Mouse (Mus musculus): ENCODE results near the gene Ccdc9b. TPM values are rescaled to one million over a fixed set of nuclear protein-coding genes. Genes with fewer than 3 reads are reported as not detected.

Gene Ccdc9b
- polyA plus RNA-seq, 1 experiment from 2014 or later: 1.0 TPM

DNA sequence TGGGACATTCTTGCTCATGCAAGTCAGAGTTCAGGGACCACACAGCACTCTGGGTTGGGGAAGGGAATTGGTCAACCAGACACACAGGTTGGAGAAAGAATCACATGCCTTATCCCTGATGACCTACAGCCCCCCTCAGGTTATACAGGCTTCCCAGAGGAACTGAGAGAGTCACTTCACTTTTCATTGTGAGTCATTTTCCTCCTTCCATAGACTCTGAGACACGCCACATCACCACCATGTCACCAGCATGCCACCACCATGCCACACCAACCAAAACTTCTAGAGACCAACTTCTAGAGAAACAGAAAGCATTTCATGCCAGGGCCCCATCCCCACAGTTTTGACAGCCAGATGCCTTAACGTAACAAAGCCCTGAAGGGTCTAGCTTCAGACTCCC, 35.6 kb downstream of the Ccdc9b start:
- Histone ChIP-seq H3K4me2 (no peak overlapping the region), H3K27ac (ENCODE audit: low read depth, low read length) (no peak overlapping the region), H3K4me1 (ENCODE audit: control insufficient read depth, insufficient read depth, low read length) (peaks cover 40% of the 10 kb centered on the region), H3K4me3 (ENCODE audit: low read depth, low read length) (no peak overlapping the region), H3K9ac (ENCODE audit: low read depth, low read length) (no peak overlapping the region), H3K36me3 (ENCODE audit: control insufficient read depth, insufficient read depth, low read length) (no peaks in the 10 kb centered on the region), H3K9me3 (replicated peaks; ENCODE audit: control insufficient read depth, low read length) (no peaks in the 10 kb centered on the region), H3K27me3 (ENCODE audit: control insufficient read depth, insufficient read depth, low read length) (peaks cover 13% of the 10 kb centered on the region)
- no peak for ATAC-seq (replicated peaks; ENCODE audit: insufficient number of reproducible peaks, low FRiP score, low TSS enrichment)
- 77% methylated on average over 2 of the region's 2 CpGs for WGBS (ENCODE audit: insufficient replicate concordance)

DNA sequence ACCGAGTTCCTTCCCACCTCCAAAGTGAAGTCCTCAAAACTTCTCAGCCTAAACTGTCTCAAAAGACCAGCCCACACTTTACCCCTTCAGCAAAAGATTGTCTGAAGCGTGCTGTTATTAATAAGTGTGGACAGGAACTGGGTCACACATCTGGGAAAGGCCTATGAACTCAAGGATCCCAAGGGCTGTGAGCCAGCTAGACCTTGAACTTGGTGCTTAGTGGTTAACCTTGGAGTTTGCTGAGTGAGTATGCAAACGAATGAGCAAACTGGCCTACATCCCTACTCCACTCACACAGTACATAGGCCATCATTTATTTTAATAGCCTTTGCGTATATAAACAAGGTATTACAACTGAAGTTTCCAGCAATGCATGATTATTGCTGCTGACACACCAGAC, 37.0 kb downstream of the Ccdc9b start:
- H3K36me3 ChIP-seq (ENCODE audit: control insufficient read depth, insufficient read depth, low read length): no peaks in the 10 kb centered on the region
- no peak overlapping the region for H3K4me3 ChIP-seq (ENCODE audit: low read depth, low read length)
- H3K4me2 ChIP-seq: no peak overlapping the region
- peaks cover 8% of the 10 kb centered on the region for H3K27me3 ChIP-seq (ENCODE audit: control insufficient read depth, insufficient read depth, low read length)
- H3K27ac ChIP-seq (ENCODE audit: low read depth, low read length): no peak overlapping the region
- ATAC-seq (replicated peaks; ENCODE audit: insufficient number of reproducible peaks, low FRiP score, low TSS enrichment): no peak
- no peaks in the 10 kb centered on the region for H3K9me3 ChIP-seq (replicated peaks; ENCODE audit: control insufficient read depth, low read length)
- H3K9ac ChIP-seq (ENCODE audit: low read depth, low read length): no peak overlapping the region
- 80% methylated on average over 4 of the region's 4 CpGs for WGBS (ENCODE audit: insufficient replicate concordance)
- peaks cover 40% of the 10 kb centered on the region for H3K4me1 ChIP-seq (ENCODE audit: control insufficient read depth, insufficient read depth, low read length)

DNA sequence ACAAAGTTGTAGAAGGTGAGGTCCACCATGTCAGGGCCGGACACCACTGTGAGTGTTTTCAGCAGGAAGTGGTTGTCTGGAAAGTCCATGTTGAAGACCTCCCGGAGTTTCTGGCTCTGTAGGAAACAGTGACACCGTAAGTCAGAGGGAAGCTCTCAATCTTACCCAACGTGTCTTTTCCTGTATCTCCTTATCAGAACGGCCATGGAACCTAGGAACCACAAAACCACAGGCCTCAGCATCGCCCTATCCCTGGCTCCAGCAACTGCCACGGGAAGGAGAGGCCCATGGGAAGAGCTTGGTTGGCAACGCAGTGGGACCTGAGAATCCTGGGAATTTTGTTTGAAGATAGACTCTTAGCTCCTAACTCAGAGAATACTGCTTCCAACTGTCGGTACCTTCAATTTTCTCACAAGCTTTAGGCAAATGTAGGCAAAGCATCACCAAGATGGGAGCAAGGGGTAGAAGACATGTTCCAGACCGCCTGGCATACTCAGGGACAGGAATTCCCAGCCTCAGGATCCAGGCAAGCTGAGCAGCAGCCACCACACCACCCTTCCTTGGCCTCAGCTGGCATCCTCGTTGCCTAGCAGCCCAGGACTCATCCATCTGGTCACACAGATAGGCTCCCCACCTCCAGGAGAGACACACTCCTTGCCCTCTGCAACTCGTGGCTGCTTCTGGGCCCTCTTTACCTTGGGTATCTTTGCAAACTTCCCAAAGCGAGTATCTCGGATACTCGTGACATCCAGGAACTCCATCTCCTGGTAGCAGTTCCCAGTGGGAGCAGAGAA, 38.6 kb downstream of the Ccdc9b start:
- Histone ChIP-seq H3K27me3 (ENCODE audit: control insufficient read depth, insufficient read depth, low read length) (peaks cover 8% of the 10 kb centered on the region), H3K27ac (ENCODE audit: low read depth, low read length) (no peak overlapping the region), H3K36me3 (ENCODE audit: control insufficient read depth, insufficient read depth, low read length) (no peaks in the 10 kb centered on the region), H3K9ac (ENCODE audit: low read depth, low read length) (no peak overlapping the region), H3K9me3 (replicated peaks; ENCODE audit: control insufficient read depth, low read length) (no peaks in the 10 kb centered on the region), H3K4me2 (no peak overlapping the region), H3K4me1 (ENCODE audit: control insufficient read depth, insufficient read depth, low read length) (peaks cover 28% of the 10 kb centered on the region), H3K4me3 (ENCODE audit: low read depth, low read length) (no peak overlapping the region)
- no peak for ATAC-seq (replicated peaks; ENCODE audit: insufficient number of reproducible peaks, low FRiP score, low TSS enrichment)
- WGBS (ENCODE audit: insufficient replicate concordance): 60% methylated on average over 15 of the region's 15 CpGs

DNA sequence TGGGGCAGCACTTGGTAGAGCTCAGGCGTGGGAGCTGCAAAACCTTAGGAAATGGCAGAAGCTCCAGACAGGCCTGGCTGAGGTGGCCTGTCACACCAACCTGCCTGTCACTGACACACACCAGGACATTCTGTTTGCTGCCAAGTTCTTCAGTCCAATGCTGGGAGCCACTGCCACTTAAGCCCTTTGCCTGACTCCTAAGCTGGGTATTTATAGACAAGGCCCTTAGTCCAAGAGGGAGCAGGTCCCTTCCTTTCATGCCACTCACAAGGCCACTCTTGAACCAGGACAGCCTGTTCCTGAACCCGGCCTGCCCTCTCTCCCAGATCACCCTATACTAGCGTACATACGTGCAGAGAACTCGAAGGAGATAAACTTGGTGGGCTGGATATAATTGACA, 45.8 kb downstream of the Ccdc9b start:
- no peaks in the 10 kb centered on the region for H3K36me3 ChIP-seq (ENCODE audit: control insufficient read depth, insufficient read depth, low read length)
- peaks cover 15% of the 10 kb centered on the region for H3K27me3 ChIP-seq (ENCODE audit: control insufficient read depth, insufficient read depth, low read length)
- no peak overlapping the region for H3K4me2 ChIP-seq
- H3K9ac ChIP-seq (ENCODE audit: low read depth, low read length): no peak overlapping the region
- peak; percentile 67 for ATAC-seq (replicated peaks; ENCODE audit: insufficient number of reproducible peaks, low FRiP score, low TSS enrichment)
- H3K27ac ChIP-seq (ENCODE audit: low read depth, low read length): peak overlapping the region; percentile 87
- H3K9me3 ChIP-seq (replicated peaks; ENCODE audit: control insufficient read depth, low read length): no peaks in the 10 kb centered on the region
- WGBS (ENCODE audit: insufficient replicate concordance): 44% methylated on average over 5 of the region's 5 CpGs
- H3K4me1 ChIP-seq (ENCODE audit: control insufficient read depth, insufficient read depth, low read length): peaks cover 26% of the 10 kb centered on the region
- H3K4me3 ChIP-seq (ENCODE audit: low read depth, low read length): no peak overlapping the region

DNA sequence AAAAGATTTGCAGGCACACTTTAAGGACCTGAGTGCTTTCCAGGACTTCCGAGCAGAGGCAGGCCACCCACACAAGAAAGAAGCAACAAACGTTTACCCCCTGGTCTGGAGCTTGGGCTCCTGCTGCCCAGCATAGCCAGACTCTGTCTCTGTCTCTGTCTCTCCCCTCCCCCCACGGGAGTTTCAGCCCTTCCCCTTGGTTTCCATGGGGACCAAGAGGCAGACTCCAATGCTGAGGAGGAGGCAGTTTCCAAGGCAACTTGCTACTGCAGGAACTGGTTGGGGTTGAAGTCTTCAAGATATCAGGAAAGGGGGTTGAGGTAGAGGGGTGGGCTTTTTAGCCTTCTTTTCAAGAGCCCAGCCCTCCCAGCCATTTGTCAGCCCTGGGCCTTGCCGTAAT, 48.2 kb downstream of the Ccdc9b start:
- Histone ChIP-seq H3K4me3 (ENCODE audit: low read depth, low read length) (no peak overlapping the region), H3K4me2 (no peak overlapping the region), H3K36me3 (ENCODE audit: control insufficient read depth, insufficient read depth, low read length) (no peaks in the 10 kb centered on the region), H3K27ac (ENCODE audit: low read depth, low read length) (no peak overlapping the region), H3K27me3 (ENCODE audit: control insufficient read depth, insufficient read depth, low read length) (peaks cover 38% of the 10 kb centered on the region), H3K9me3 (replicated peaks; ENCODE audit: control insufficient read depth, low read length) (no peaks in the 10 kb centered on the region), H3K9ac (ENCODE audit: low read depth, low read length) (no peak overlapping the region), H3K4me1 (ENCODE audit: control insufficient read depth, insufficient read depth, low read length) (peaks cover 45% of the 10 kb centered on the region)
- WGBS (ENCODE audit: insufficient replicate concordance): 56% methylated on average over 4 of the region's 4 CpGs
- no peak for ATAC-seq (replicated peaks; ENCODE audit: insufficient number of reproducible peaks, low FRiP score, low TSS enrichment)

DNA sequence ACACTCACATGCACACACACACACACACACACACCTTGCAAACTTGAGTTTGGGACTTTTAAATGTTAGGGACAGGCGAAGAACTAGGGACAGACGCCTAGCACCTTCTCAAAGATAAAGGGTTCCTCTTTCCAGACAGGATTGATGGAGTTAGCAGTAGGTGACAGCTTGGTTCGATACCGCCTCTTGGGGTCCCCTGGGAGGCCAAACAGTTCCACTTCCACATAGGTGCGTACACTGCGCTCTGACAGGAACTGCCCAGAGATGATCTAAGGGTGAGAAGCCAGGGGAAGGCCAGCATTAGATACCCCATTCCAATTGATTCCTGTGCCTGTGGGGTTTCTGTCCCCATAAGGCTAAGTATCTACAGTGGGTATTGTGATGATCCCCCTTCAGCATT, 48.8 kb downstream of the Ccdc9b start:
- H3K9me3 ChIP-seq (replicated peaks; ENCODE audit: control insufficient read depth, low read length): no peaks in the 10 kb centered on the region
- no peak overlapping the region for H3K9ac ChIP-seq (ENCODE audit: low read depth, low read length)
- no peak overlapping the region for H3K4me3 ChIP-seq (ENCODE audit: low read depth, low read length)
- peaks cover 43% of the 10 kb centered on the region for H3K27me3 ChIP-seq (ENCODE audit: control insufficient read depth, insufficient read depth, low read length)
- ATAC-seq (replicated peaks; ENCODE audit: insufficient number of reproducible peaks, low FRiP score, low TSS enrichment): no peak
- H3K36me3 ChIP-seq (ENCODE audit: control insufficient read depth, insufficient read depth, low read length): no peaks in the 10 kb centered on the region
- WGBS (ENCODE audit: insufficient replicate concordance): 82% methylated on average over 6 of the region's 6 CpGs
- no peak overlapping the region for H3K27ac ChIP-seq (ENCODE audit: low read depth, low read length)
- no peak overlapping the region for H3K4me2 ChIP-seq
- peaks cover 45% of the 10 kb centered on the region for H3K4me1 ChIP-seq (ENCODE audit: control insufficient read depth, insufficient read depth, low read length)

DNA sequence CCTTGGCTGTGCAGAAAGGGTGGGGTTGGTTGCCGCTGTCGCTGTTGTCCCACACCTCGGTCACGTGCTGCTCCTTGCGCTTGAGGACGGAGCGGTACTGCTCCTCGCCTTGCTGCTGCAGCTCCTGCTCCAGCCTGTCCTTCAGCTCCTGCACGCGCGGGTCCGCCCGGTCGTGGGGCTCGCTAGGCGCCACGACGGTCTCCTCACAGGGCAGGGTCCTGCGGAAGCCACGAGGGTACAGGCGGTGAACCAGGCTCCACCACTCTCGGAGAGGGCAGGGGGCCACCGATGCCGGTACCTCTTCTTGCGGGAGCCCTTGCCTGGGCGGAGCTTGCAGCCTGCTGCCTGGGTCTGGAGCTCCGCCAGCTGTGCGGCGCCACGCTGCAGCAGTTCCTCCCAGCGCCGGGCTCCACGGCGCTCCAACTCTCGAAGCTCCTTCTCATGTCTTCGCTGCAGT, 51.4 kb downstream of the Ccdc9b start:
- H3K4me1 ChIP-seq (ENCODE audit: control insufficient read depth, insufficient read depth, low read length): peaks cover 40% of the 10 kb centered on the region
- H3K27me3 ChIP-seq (ENCODE audit: control insufficient read depth, insufficient read depth, low read length): peaks cover 66% of the 10 kb centered on the region
- ATAC-seq (replicated peaks; ENCODE audit: insufficient number of reproducible peaks, low FRiP score, low TSS enrichment): peak; percentile 16; the same call in 1 of the 2 replicates
- 1% methylated on average over 36 of the region's 36 CpGs for WGBS (ENCODE audit: insufficient replicate concordance)
- H3K9me3 ChIP-seq (replicated peaks; ENCODE audit: control insufficient read depth, low read length): no peaks in the 10 kb centered on the region
- peak overlapping the region; percentile 35; the same call in 1 of the 2 replicates for H3K9ac ChIP-seq (ENCODE audit: low read depth, low read length)
- H3K4me3 ChIP-seq (ENCODE audit: low read depth, low read length): peak overlapping the region; percentile 37
- H3K36me3 ChIP-seq (ENCODE audit: control insufficient read depth, insufficient read depth, low read length): no peaks in the 10 kb centered on the region
- H3K27ac ChIP-seq (ENCODE audit: low read depth, low read length): no peak overlapping the region
- peak overlapping the region; percentile 77 for H3K4me2 ChIP-seq

DNA sequence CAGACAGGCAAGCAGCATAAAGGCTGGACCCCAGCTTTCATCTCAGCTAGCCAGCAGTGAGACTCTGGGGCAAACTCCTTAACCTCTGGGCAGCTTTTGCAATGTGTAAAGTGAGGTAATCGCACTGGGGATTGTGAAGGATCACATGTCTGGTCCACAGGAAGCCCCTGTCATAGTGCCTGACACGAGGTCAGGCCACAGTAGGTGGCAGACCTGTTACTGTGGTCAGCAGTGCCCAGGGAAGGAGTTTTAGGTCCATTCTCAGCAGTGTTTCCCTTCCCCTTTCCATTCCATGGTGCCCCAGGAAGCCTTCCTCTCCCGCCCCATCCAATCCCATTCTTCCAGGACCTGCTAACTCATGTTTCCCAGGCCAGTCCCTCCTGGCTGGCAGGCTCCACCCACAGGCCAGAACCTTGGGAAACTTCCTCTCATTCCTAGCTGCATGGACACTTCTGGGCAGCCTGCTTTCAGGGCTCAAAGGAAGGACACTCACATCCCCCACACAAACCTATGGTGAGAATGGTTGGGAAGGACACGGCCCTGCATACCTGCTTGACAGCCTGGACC, 52.7 kb downstream of the Ccdc9b start:
- Histone ChIP-seq H3K4me1 (ENCODE audit: control insufficient read depth, insufficient read depth, low read length) (peaks cover 35% of the 10 kb centered on the region), H3K27me3 (ENCODE audit: control insufficient read depth, insufficient read depth, low read length) (peaks cover 80% of the 10 kb centered on the region), H3K27ac (ENCODE audit: low read depth, low read length) (no peak overlapping the region)

More for the DNA sequence above, 52.7 kb downstream of the Ccdc9b start:
- H3K4me2 ChIP-seq: no peak overlapping the region
- 46% methylated on average over 4 of the region's 4 CpGs for WGBS (ENCODE audit: insufficient replicate concordance)
- H3K9me3 ChIP-seq (replicated peaks; ENCODE audit: control insufficient read depth, low read length): no peaks in the 10 kb centered on the region
- no peaks in the 10 kb centered on the region for H3K36me3 ChIP-seq (ENCODE audit: control insufficient read depth, insufficient read depth, low read length)
- ATAC-seq (replicated peaks; ENCODE audit: insufficient number of reproducible peaks, low FRiP score, low TSS enrichment): no peak
- no peak overlapping the region for H3K9ac ChIP-seq (ENCODE audit: low read depth, low read length)
- no peak overlapping the region for H3K4me3 ChIP-seq (ENCODE audit: low read depth, low read length)

Measured in heart, embryonic 11.5 days (tissue).